Mouse (Mus musculus): ENCODE results near the gene Mosmo.

DNA sequence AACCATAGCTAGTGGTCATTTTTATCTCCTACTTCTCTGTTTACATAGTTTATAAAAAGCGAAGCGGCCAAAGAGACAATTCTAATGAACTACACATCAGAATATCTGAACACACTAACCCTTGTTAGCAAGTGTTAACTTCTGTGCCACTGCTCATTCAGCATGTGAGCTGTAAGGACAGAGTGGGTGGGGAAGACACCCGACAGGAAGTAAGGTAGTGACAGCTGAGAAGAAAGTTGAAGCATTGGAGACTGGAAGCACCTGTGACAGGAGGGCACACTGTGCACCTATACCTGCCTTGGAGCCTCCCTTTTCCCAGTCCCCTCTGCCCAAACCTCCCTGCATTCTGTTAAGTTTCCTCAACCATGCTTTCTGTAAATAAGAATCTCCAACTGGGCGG lies 44.6 kb downstream of the Mosmo start:
- no peak for TF ChIP-seq GATA1 (IDR thresholded peaks at IDR 0.05; ENCODE audit: low read length)
- no peak for TF ChIP-seq TAL1 (IDR thresholded peaks at IDR 0.05; ENCODE audit: low read length)
